Mouse (Mus musculus) lung, adult 2 months (tissue): ENCODE measurements around the gene Fip1l1.

Experiments
- CTCF ChIP-seq: fragments of 200-500 bp; IDR thresholded peaks from 2 replicates; pipeline ENCODE4 v1.5.1; 2011; ENCODE audit warnings: mild to moderate bottlenecking, low read length, control low read depth; ENCODE audit not compliant: insufficient read depth
- POLR2A ChIP-seq: fragments of 200-500 bp; IDR thresholded peaks from 2 replicates; pipeline ENCODE4 v1.6.1; 2011; ENCODE audit warnings: low read depth, mild to moderate bottlenecking, control low read depth, low read length, borderline replicate concordance; ENCODE audit errors: extremely low read depth

GRCm38 (mm10) chr5:74530785-74531184, 4.5 kb upstream of the Fip1l1 start:
- TF ChIP-seq CTCF (no peak), POLR2A (no peak)
